Mouse (Mus musculus): Measurements from ENCODE around the gene Ebpl. TPM values are rescaled to one million over a fixed set of nuclear protein-coding genes. Genes with fewer than 3 reads are reported as not detected.
A peak's percentile ranks its signal among the peaks of the same experiment; 100 is the strongest.

The Ebpl gene
- polyA plus RNA-seq, 1 experiment, result 1.3 TPM

- no peaks in the 10 kb centered on the region for H3K36me3 ChIP-seq (ENCODE audit: control insufficient read depth, insufficient read depth)
- no peak overlapping the region for H3K4me2 ChIP-seq (ENCODE audit: low read depth)
- no peak overlapping the region for H3K4me3 ChIP-seq
- TF ChIP-seq REST (IDR thresholded peaks at IDR 0.05; ENCODE audit: insufficient read depth, insufficient read length) (no peak), MYOD1 (IDR thresholded peaks at IDR 0.05; ENCODE audit: control insufficient read depth in 1 of 3, insufficient read length in 2 of 3, low read depth in 2 of 3) (peak; percentile 0 to 96 (median 85)), CEBPB (IDR thresholded peaks at IDR 0.05; ENCODE audit: insufficient read depth, poor library complexity, severe bottlenecking) (no peak), MYOG (IDR thresholded peaks at IDR 0.05; ENCODE audit: control insufficient read depth in 1 of 3, insufficient read depth in 1 of 3, insufficient read length in 2 of 3, low read depth in 2 of 3) (peak in 1 of 3 experiments; percentile 46), E2F4 (IDR thresholded peaks at IDR 0.05; ENCODE audit: insufficient read depth) (no peak)
- H3K79me2 ChIP-seq (ENCODE audit: control insufficient read depth, insufficient read depth), result no peaks in the 10 kb centered on the region
- H3K27me3 ChIP-seq (ENCODE audit: control insufficient read depth, insufficient read depth, insufficient read length), result peaks cover 6% of the 10 kb centered on the region
- H3ac ChIP-seq (ENCODE audit: control insufficient read depth, insufficient read length), result no peak overlapping the region
Observed at GRCm38 (mm10) chr14:61299810-61300209, 60.4 kb downstream of the Ebpl start.

DNA sequence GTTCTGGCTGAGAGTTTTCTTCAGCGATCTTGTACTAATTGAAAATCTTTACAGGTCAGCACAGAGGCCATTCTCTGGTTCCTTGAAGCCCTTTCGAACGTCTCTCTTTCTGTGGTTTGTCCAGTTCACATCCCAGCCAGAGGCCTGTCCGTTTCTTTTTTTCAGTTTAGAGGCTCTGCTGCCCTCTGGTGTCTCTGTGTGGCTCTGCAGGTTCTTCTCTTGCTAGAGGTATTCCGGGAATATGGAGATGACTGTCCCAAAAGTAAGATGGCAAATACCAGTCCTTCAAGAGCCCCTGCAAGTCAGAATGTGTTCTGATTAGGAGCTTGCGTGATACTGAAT lies 65.5 kb downstream of the Ebpl start:
- no peak overlapping the region for H3ac ChIP-seq (ENCODE audit: control insufficient read depth, insufficient read length)
- TF ChIP-seq MAX (IDR thresholded peaks at IDR 0.05; ENCODE audit: low read depth) (no peak), SRF (IDR thresholded peaks at IDR 0.05; ENCODE audit: control insufficient read depth, insufficient read length, low read depth) (no peak), E2F4 (IDR thresholded peaks at IDR 0.05; ENCODE audit: insufficient read depth) (no peak), MYOD1 (IDR thresholded peaks at IDR 0.05; ENCODE audit: control insufficient read depth in 1 of 3, insufficient read length in 2 of 3, low read depth in 2 of 3) (no peak), TCF12 (IDR thresholded peaks at IDR 0.05; ENCODE audit: insufficient read depth, poor library complexity, severe bottlenecking) (no peak)
- no peak overlapping the region for H3K4me3 ChIP-seq
- H3K4me2 ChIP-seq (ENCODE audit: low read depth), result peak overlapping the region; percentile 38
- H3K36me3 ChIP-seq (ENCODE audit: control insufficient read depth, insufficient read depth), result no peaks in the 10 kb centered on the region
- no peaks in the 10 kb centered on the region for H3K79me2 ChIP-seq (ENCODE audit: control insufficient read depth, insufficient read depth)
- peaks cover 6% of the 10 kb centered on the region for H3K27me3 ChIP-seq (ENCODE audit: control insufficient read depth, insufficient read depth, insufficient read length)

GRCm38 (mm10) chr14:61293884-61294737 lies 66.1 kb downstream of the Ebpl start:
- no peaks in the 10 kb centered on the region for H3K36me3 ChIP-seq (ENCODE audit: control insufficient read depth, insufficient read depth)
- no peak overlapping the region for H3K4me3 ChIP-seq
- H3K4me2 ChIP-seq (ENCODE audit: low read depth), result peak overlapping the region; percentile 38
- TF ChIP-seq REST (IDR thresholded peaks at IDR 0.05; ENCODE audit: insufficient read depth, insufficient read length) (no peak), POLR2AphosphoS2 (IDR thresholded peaks at IDR 0.05; ENCODE audit: insufficient read length, low read depth) (no peak), MYOD1 (IDR thresholded peaks at IDR 0.05; ENCODE audit: control insufficient read depth in 1 of 3, insufficient read length in 2 of 3, low read depth in 2 of 3) (no peak), POLR2A (IDR thresholded peaks at IDR 0.05; ENCODE audit: insufficient read length, low read depth) (no peak), MYOG (IDR thresholded peaks at IDR 0.05; ENCODE audit: control insufficient read depth in 1 of 3, insufficient read depth in 1 of 3, insufficient read length in 2 of 3, low read depth in 2 of 3) (no peak), SRF (IDR thresholded peaks at IDR 0.05; ENCODE audit: control insufficient read depth, insufficient read length, low read depth) (no peak), TCF3 (IDR thresholded peaks at IDR 0.05; ENCODE audit: insufficient read length, low read depth) (no peak), E2F4 (IDR thresholded peaks at IDR 0.05; ENCODE audit: insufficient read depth) (no peak), TCF12 (IDR thresholded peaks at IDR 0.05; ENCODE audit: insufficient read depth, poor library complexity, severe bottlenecking) (no peak), USF1 (IDR thresholded peaks at IDR 0.05; ENCODE audit: low read depth) (no peak), CEBPB (IDR thresholded peaks at IDR 0.05; ENCODE audit: insufficient read depth, poor library complexity, severe bottlenecking) (no peak), MAX (IDR thresholded peaks at IDR 0.05; ENCODE audit: low read depth) (no peak)
- H3K79me2 ChIP-seq (ENCODE audit: control insufficient read depth, insufficient read depth), result no peaks in the 10 kb centered on the region
- no peak overlapping the region for H3ac ChIP-seq (ENCODE audit: control insufficient read depth, insufficient read length)
- peaks cover 6% of the 10 kb centered on the region for H3K27me3 ChIP-seq (ENCODE audit: control insufficient read depth, insufficient read depth, insufficient read length)

- Histone ChIP-seq H3ac (ENCODE audit: control insufficient read depth, insufficient read length) (no peak overlapping the region), H3K4me2 (ENCODE audit: low read depth) (no peak overlapping the region), H3K36me3 (ENCODE audit: control insufficient read depth, insufficient read depth) (no peaks in the 10 kb centered on the region), H3K79me2 (ENCODE audit: control insufficient read depth, insufficient read depth) (no peaks in the 10 kb centered on the region), H3K4me3 (no peak overlapping the region), H3K27me3 (ENCODE audit: control insufficient read depth, insufficient read depth, insufficient read length) (no peaks in the 10 kb centered on the region)
- no peak for TF ChIP-seq USF1 (IDR thresholded peaks at IDR 0.05; ENCODE audit: low read depth)
- no peak for TF ChIP-seq TCF12 (IDR thresholded peaks at IDR 0.05; ENCODE audit: insufficient read depth, poor library complexity, severe bottlenecking)
- TF ChIP-seq POLR2AphosphoS2 (IDR thresholded peaks at IDR 0.05; ENCODE audit: insufficient read length, low read depth), result no peak
- TF ChIP-seq MYOD1 (IDR thresholded peaks at IDR 0.05; ENCODE audit: control insufficient read depth in 1 of 3, insufficient read length in 2 of 3, low read depth in 2 of 3), result no peak
- no peak for TF ChIP-seq SRF (IDR thresholded peaks at IDR 0.05; ENCODE audit: control insufficient read depth, insufficient read length, low read depth)
- TF ChIP-seq CEBPB (IDR thresholded peaks at IDR 0.05; ENCODE audit: insufficient read depth, poor library complexity, severe bottlenecking), result no peak
- no peak for TF ChIP-seq POLR2A (IDR thresholded peaks at IDR 0.05; ENCODE audit: insufficient read length, low read depth)
- TF ChIP-seq TCF3 (IDR thresholded peaks at IDR 0.05; ENCODE audit: insufficient read length, low read depth), result no peak
Observed at GRCm38 (mm10) chr14:61290664-61291063, 69.6 kb downstream of the Ebpl start.

GRCm38 (mm10) chr14:61288606-61289286 lies 71.5 kb downstream of the Ebpl start:
- Histone ChIP-seq H3K4me3 (no peak overlapping the region), H3K79me2 (ENCODE audit: control insufficient read depth, insufficient read depth) (no peaks in the 10 kb centered on the region), H3K36me3 (ENCODE audit: control insufficient read depth, insufficient read depth) (no peaks in the 10 kb centered on the region), H3ac (ENCODE audit: control insufficient read depth, insufficient read length) (no peak overlapping the region), H3K27me3 (ENCODE audit: control insufficient read depth, insufficient read depth, insufficient read length) (no peaks in the 10 kb centered on the region), H3K4me2 (ENCODE audit: low read depth) (no peak overlapping the region)
- TF ChIP-seq SRF (IDR thresholded peaks at IDR 0.05; ENCODE audit: control insufficient read depth, insufficient read length, low read depth) (no peak), TCF12 (IDR thresholded peaks at IDR 0.05; ENCODE audit: insufficient read depth, poor library complexity, severe bottlenecking) (no peak), MAX (IDR thresholded peaks at IDR 0.05; ENCODE audit: low read depth) (no peak), MYOD1 (IDR thresholded peaks at IDR 0.05; ENCODE audit: control insufficient read depth in 1 of 3, insufficient read length in 2 of 3, low read depth in 2 of 3) (no peak), POLR2AphosphoS2 (IDR thresholded peaks at IDR 0.05; ENCODE audit: insufficient read length, low read depth) (no peak), MYOG (IDR thresholded peaks at IDR 0.05; ENCODE audit: control insufficient read depth in 1 of 3, insufficient read depth in 1 of 3, insufficient read length in 2 of 3, low read depth in 2 of 3) (no peak), E2F4 (IDR thresholded peaks at IDR 0.05; ENCODE audit: insufficient read depth) (no peak), USF1 (IDR thresholded peaks at IDR 0.05; ENCODE audit: low read depth) (no peak), REST (IDR thresholded peaks at IDR 0.05; ENCODE audit: insufficient read depth, insufficient read length) (no peak), TCF3 (IDR thresholded peaks at IDR 0.05; ENCODE audit: insufficient read length, low read depth) (no peak), POLR2A (IDR thresholded peaks at IDR 0.05; ENCODE audit: insufficient read length, low read depth) (no peak), CEBPB (IDR thresholded peaks at IDR 0.05; ENCODE audit: insufficient read depth, poor library complexity, severe bottlenecking) (no peak)

Measured in myocyte (in vitro differentiated cells).